ENCODE assay signal across 16 mouse cellular contexts in the genomic region with DNA sequence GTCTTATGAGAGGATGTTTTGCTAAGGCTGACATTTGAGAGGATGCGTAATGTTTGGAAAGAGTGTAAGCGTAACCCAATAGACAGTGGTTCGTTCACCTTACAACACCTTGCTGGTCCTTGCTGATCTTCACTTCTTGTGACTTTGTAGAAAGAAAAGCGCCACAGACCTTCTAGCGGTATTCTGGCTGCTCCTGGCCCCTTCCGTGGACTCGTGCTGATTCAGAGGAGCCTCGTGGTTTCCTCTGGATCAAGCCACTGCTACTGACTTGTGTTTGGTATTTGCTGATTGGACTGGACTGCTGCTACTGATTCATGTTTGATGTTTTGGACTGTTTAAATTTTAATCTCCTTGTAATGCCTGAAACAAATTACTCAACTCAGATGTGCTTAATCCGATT.
"Had no signal": no experiment of that assay in that cellular context is flagged by ENCODE, and none has a peak within 500 bp of the region (broad histone marks: within the 10 kb centered on the region; RNA-seq: fewer than 3 reads in every experiment).

No protein-coding gene starts in this region.

- DNase-seq: cerebellum, adult 8-10 months; cerebellum, adult 9-10 months; cerebellum, adult 9-11 months; cerebellum, postnatal 10 days; cerebellum, postnatal 14 days; cerebellum, postnatal 25 days; cerebellum, postnatal 36 days; embryo, embryonic 11 days; forebrain, postnatal 0 days; gastrocnemius, adult 2 months; gastrocnemius, postnatal 10 days; gastrocnemius, postnatal 14 days; gastrocnemius, postnatal 25 days; gastrocnemius, postnatal 36 days; heart, adult 18-20 months; heart, adult 2 months had no signal
